Mouse (Mus musculus): Measurements from ENCODE around the gene Trpm3. TPM values are rescaled to one million over a fixed set of nuclear protein-coding genes. Genes with fewer than 3 reads are reported as not detected.

The Trpm3 gene
- total and polyA plus RNA-seq, 3 experiments = 0.49 TPM; not detected in 2

DNA sequence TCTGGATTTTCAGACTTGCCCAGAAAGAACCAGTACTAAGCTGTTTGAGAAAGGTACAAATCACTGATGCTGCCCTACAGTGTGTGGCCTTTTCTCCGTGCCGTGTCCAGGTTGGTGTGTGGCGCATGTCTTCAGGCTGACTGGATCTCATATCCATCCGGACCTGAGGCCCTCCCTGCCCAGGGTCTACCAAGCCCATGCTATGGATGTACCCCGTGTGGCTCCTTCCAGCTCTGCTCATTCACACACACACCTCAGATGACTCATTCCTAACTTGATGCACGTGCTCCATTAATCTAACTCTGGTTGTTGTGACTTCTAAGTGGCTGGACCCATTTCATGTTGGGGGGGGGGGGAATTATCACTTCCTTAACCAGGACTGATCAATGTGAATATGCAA is 789.5 kb downstream of the Trpm3 start:
- Histone ChIP-seq H3K4me1 (ENCODE audit: insufficient read depth, low read depth, low read length) (no peaks in the 10 kb centered on the region), H3K27me3 (ENCODE audit: insufficient read depth, low read length) (no peaks in the 10 kb centered on the region; the same call in 1 of the 2 replicates), H3K9me3 (replicated peaks) (no peaks in the 10 kb centered on the region), H3K4me3 (ENCODE audit: low read depth, low read length) (no peak overlapping the region), H3K36me3 (replicated peaks) (no peaks in the 10 kb centered on the region)
- TF ChIP-seq POLR2AphosphoS5 (IDR thresholded peaks at IDR 0.05; ENCODE audit: insufficient replicate concordance, low read depth, low read length) = no peak
- TF ChIP-seq CTCF (IDR thresholded peaks at IDR 0.05; ENCODE audit: low read depth, low read length) = no peak
- ATAC-seq (ENCODE audit: extremely low read depth, insufficient number of reproducible peaks, low FRiP score, poor library complexity, severe bottlenecking) (no peak), DNase-seq (ENCODE audit: low spot score) (no peak)

DNA sequence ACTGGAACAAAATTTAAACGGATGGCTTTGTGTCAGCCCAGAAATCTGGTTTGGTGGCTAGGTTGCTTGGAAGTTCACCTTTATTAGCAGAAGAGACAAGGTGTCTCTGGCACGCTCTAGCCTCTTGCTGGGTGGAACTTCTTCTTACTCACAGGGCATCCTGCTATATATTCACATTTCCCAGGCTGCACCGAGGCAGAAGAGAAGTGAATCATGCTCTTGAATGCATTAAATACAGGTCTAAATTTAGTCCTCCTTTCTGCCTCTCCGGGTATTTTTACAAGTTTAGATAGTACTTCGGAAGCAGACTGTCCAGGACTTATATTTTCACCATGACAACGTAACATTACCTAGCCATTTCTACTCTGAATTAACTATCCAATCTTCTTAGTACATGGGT is 790.9 kb downstream of the Trpm3 start:
- ATAC-seq (ENCODE audit: extremely low read depth, insufficient number of reproducible peaks, low FRiP score, poor library complexity, severe bottlenecking) (no peak), DNase-seq (ENCODE audit: low spot score) (no peak)
- Histone ChIP-seq H3K9me3 (replicated peaks) (no peaks in the 10 kb centered on the region), H3K4me3 (ENCODE audit: low read depth, low read length) (no peak overlapping the region), H3K4me1 (ENCODE audit: insufficient read depth, low read depth, low read length) (no peaks in the 10 kb centered on the region), H3K36me3 (replicated peaks) (no peaks in the 10 kb centered on the region), H3K27me3 (ENCODE audit: insufficient read depth, low read length) (no peaks in the 10 kb centered on the region; the same call in 1 of the 2 replicates)
- TF ChIP-seq GATA2 (IDR thresholded peaks at IDR 0.05; ENCODE audit: borderline replicate concordance, low read depth, low read length) = no peak

DNA sequence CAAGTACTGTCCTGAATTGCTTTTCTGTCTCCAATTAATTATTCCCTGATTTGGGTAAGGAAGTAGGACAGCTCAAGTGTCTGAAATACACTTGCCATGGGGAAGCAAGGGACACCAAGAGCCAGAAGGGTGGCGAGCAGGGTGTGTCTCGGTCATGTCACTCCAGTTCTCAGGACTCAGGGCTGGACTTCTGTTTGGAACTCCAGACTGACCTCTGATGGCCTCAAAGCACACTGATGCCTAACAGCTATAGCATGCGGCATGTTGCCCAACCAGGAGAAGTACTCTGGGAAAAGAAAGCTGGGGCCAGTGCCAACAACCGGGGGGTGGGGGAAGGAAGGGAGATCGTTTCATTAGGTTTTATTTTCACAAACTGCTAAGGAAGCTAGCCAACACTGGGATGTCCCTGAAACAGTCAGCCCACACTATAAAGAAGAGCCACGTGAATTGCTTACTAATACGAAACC is 791.6 kb downstream of the Trpm3 start:
- Histone ChIP-seq H3K27me3 (ENCODE audit: insufficient read depth, low read length) (no peaks in the 10 kb centered on the region; the same call in 1 of the 2 replicates), H3K4me3 (ENCODE audit: low read depth, low read length) (no peak overlapping the region), H3K36me3 (replicated peaks) (no peaks in the 10 kb centered on the region), H3K4me1 (ENCODE audit: insufficient read depth, low read depth, low read length) (no peaks in the 10 kb centered on the region), H3K9me3 (replicated peaks) (no peaks in the 10 kb centered on the region)
- no peak for ATAC-seq (ENCODE audit: extremely low read depth, insufficient number of reproducible peaks, low FRiP score, poor library complexity, severe bottlenecking)
- no peak for TF ChIP-seq GATA1 (IDR thresholded peaks at IDR 0.05; ENCODE audit: borderline replicate concordance, low read length)
- TF ChIP-seq POLR2AphosphoS5 (IDR thresholded peaks at IDR 0.05; ENCODE audit: insufficient replicate concordance, low read depth, low read length) = no peak
- no peak for TF ChIP-seq GATA2 (IDR thresholded peaks at IDR 0.05; ENCODE audit: borderline replicate concordance, low read depth, low read length)
- no peak for TF ChIP-seq CTCF (IDR thresholded peaks at IDR 0.05; ENCODE audit: low read depth, low read length)
- TF ChIP-seq TAL1 (conservative IDR thresholded peaks at IDR 0.05; ENCODE audit: low read depth, low read length) = no peak
- DNase-seq (ENCODE audit: low spot score) = no peak

DNA sequence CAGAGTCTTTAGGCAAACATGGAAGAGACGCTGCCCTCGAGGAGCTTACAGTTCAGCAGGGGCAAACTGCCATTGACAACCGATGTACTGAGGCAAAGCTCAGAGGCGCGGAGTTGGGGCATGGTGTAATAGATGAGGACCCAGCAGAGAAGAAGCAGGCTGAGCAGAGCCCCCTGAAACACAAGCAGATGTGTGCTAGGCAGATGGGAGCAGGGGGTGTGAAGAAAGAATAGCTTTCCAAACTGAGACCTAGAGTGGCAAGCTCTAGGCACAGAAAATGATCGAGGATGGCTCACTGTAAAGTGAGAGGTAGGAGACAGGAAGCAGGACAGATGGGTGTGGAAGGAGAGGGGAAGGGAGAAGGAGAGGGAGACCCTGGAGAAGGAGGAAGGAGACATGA is 792.2 kb downstream of the Trpm3 start:
- no peak for DNase-seq (ENCODE audit: low spot score)
- no peak for ATAC-seq (ENCODE audit: extremely low read depth, insufficient number of reproducible peaks, low FRiP score, poor library complexity, severe bottlenecking)
- H3K4me3 ChIP-seq (ENCODE audit: low read depth, low read length) = no peak overlapping the region
- no peaks in the 10 kb centered on the region for H3K36me3 ChIP-seq (replicated peaks)
- no peaks in the 10 kb centered on the region for H3K4me1 ChIP-seq (ENCODE audit: insufficient read depth, low read depth, low read length)
- no peaks in the 10 kb centered on the region; the same call in 1 of the 2 replicates for H3K27me3 ChIP-seq (ENCODE audit: insufficient read depth, low read length)
- TF ChIP-seq CTCF (IDR thresholded peaks at IDR 0.05; ENCODE audit: low read depth, low read length) = no peak
- TF ChIP-seq GATA1 (IDR thresholded peaks at IDR 0.05; ENCODE audit: borderline replicate concordance, low read length) = no peak
- no peak for TF ChIP-seq TAL1 (conservative IDR thresholded peaks at IDR 0.05; ENCODE audit: low read depth, low read length)
- no peak for TF ChIP-seq POLR2AphosphoS5 (IDR thresholded peaks at IDR 0.05; ENCODE audit: insufficient replicate concordance, low read depth, low read length)
- no peak for TF ChIP-seq GATA2 (IDR thresholded peaks at IDR 0.05; ENCODE audit: borderline replicate concordance, low read depth, low read length)
- H3K9me3 ChIP-seq (replicated peaks) = no peaks in the 10 kb centered on the region

DNA sequence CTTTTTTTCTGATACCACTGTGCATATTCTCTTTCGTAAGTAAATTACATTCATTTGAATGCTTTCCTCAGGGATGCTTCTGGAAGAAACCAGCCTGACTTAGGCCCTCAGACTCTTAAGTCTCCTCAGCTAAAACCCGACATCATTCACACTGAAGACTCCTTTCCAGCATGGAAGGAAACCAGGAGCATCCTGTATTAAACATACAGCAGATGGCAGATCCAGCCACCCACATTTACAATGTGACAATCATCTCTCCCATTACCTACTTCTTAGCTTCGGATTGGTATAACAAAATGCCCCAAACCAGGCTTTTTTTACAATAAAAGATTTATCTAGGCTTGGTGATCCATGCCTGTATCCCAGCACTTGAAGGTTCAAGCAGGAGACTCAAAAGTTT is 796.2 kb downstream of the Trpm3 start:
- no peak for DNase-seq (ENCODE audit: low spot score)
- no peak for TF ChIP-seq POLR2AphosphoS5 (IDR thresholded peaks at IDR 0.05; ENCODE audit: insufficient replicate concordance, low read depth, low read length)
- no peak for TF ChIP-seq GATA2 (IDR thresholded peaks at IDR 0.05; ENCODE audit: borderline replicate concordance, low read depth, low read length)
- TF ChIP-seq CTCF (IDR thresholded peaks at IDR 0.05; ENCODE audit: low read depth, low read length) = no peak
- TF ChIP-seq TAL1 (conservative IDR thresholded peaks at IDR 0.05; ENCODE audit: low read depth, low read length) = no peak
- TF ChIP-seq GATA1 (IDR thresholded peaks at IDR 0.05; ENCODE audit: borderline replicate concordance, low read length) = no peak
- no peak for ATAC-seq (ENCODE audit: extremely low read depth, insufficient number of reproducible peaks, low FRiP score, poor library complexity, severe bottlenecking)

DNA sequence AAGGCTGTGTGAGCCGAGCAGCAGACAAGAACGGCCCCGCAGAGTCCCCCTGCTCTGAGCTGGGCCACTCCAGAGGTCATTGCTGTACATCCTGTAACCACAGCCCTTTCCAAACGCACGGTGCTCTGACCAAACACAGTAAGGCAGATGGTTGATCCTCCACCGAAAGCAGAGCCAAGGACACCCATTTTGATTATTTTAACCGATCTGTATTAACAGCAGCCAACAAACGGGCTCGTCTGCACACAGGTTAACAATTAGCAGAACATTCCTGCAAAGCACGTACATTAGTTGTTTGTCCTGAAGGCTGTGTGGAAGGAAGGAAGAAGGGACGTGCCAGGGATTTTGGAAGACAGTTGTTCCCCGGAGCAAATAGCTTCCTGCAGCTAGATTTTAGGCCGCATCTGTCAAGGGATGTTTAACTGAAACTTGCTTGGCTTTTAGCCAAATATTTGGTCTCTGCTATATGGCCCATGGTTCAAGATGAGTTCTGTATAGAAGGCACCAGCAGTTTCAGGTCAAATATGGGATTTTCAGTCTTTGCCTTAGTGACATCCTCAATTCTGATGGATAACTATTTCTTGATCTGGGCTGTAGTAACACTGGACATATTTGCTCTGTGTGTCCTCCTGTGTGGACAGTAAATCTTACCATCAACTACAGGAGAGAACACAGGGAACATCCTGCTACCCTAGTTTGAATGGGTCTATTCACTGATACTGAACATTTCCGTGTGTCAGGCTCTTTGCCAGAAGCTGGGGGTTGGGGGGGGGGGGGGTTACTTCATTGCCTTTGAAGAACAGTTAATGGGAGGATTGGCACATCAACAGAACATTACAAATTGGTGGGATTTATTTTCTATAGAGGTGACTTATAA is 800.2 kb downstream of the Trpm3 start:
- DNase-seq (ENCODE audit: low spot score) = no peak
- Histone ChIP-seq H3K4me1 (ENCODE audit: insufficient read depth, low read depth, low read length) (no peaks in the 10 kb centered on the region), H3K9me3 (replicated peaks) (no peaks in the 10 kb centered on the region), H3K27me3 (ENCODE audit: insufficient read depth, low read length) (peaks cover 7% of the 10 kb centered on the region; the same call in 1 of the 2 replicates), H3K36me3 (replicated peaks) (no peaks in the 10 kb centered on the region), H3K4me3 (ENCODE audit: low read depth, low read length) (no peak overlapping the region)
- no peak for ATAC-seq (ENCODE audit: extremely low read depth, insufficient number of reproducible peaks, low FRiP score, poor library complexity, severe bottlenecking)
- TF ChIP-seq CTCF (IDR thresholded peaks at IDR 0.05; ENCODE audit: low read depth, low read length) (no peak), POLR2AphosphoS5 (IDR thresholded peaks at IDR 0.05; ENCODE audit: insufficient replicate concordance, low read depth, low read length) (no peak), GATA2 (IDR thresholded peaks at IDR 0.05; ENCODE audit: borderline replicate concordance, low read depth, low read length) (no peak), GATA1 (IDR thresholded peaks at IDR 0.05; ENCODE audit: borderline replicate concordance, low read length) (no peak), TAL1 (conservative IDR thresholded peaks at IDR 0.05; ENCODE audit: low read depth, low read length) (no peak)

More for the DNA sequence above, 796.2 kb downstream of the Trpm3 start:
- no peaks in the 10 kb centered on the region for H3K4me1 ChIP-seq (ENCODE audit: insufficient read depth, low read depth, low read length)
- no peaks in the 10 kb centered on the region for H3K9me3 ChIP-seq (replicated peaks)
- no peaks in the 10 kb centered on the region for H3K36me3 ChIP-seq (replicated peaks)
- no peak overlapping the region for H3K4me3 ChIP-seq (ENCODE audit: low read depth, low read length)
- H3K27me3 ChIP-seq (ENCODE audit: insufficient read depth, low read length) = peaks cover 4% of the 10 kb centered on the region; the same call in 1 of the 2 replicates
